In genomic region chr2:181384919-181385391, GRCm38 (mm10) we compare ENCODE assay signal across 7 mouse cellular contexts. TPM values are rescaled to one million over a fixed set of nuclear protein-coding genes. Genes with fewer than 3 reads are reported as not detected.
DNase-seq lines count a peak whose midpoint lies in the region; ATAC-seq and TF ChIP-seq lines count a peak whose summit lies in the region.

No protein-coding gene starts in this region.

- H3K36me3 ChIP-seq in lung, postnatal 0 days (ENCODE audit: insufficient read depth, low read length): peaks cover 20% of the 10 kb centered on the region

- no peak overlapping the region for H3K4me3 ChIP-seq in left cerebral cortex, adult 2 months
- no peak overlapping the region for H3K4me3 ChIP-seq in lung, postnatal 0 days (ENCODE audit: low read depth, low read length)

- TF ChIP-seq CTCF in left cerebral cortex, adult 2 months (IDR thresholded peaks at IDR 0.05): no peak
- no peak for TF ChIP-seq CTCF in lung, postnatal 0 days (IDR thresholded peaks at IDR 0.05)

- no peaks in the 10 kb centered on the region for H3K27me3 ChIP-seq in lung, postnatal 0 days (replicated peaks; ENCODE audit: insufficient read depth, low read length)

- no peaks in the 10 kb centered on the region; the same call in 1 of the 2 replicates for H3K4me1 ChIP-seq in lung, postnatal 0 days (ENCODE audit: insufficient read depth, low read depth, low read length)

- peak; percentile 42; the same call in 1 of the 2 replicates for TF ChIP-seq EP300 in lung, postnatal 0 days (IDR thresholded peaks at IDR 0.05)

- ATAC-seq in lung, postnatal 0 days: peak; percentile 93

- no peak for DNase-seq in left cerebral cortex, adult 2 months (ENCODE audit: extremely low spot score in 1 of 2, low spot score in 2 of 2)
- no peak for DNase-seq in left cerebral cortex, adult 11 months (ENCODE audit: low spot score)
- DNase-seq in cerebellum, postnatal 25 days: peak; percentile 55 to 66
- DNase-seq in heart, adult 9 months (ENCODE audit: low spot score in 2 of 2): peak; percentile 75 to 79
- DNase-seq in lung, postnatal 0 days (ENCODE audit: low spot score): peak; percentile 83
- DNase-seq in spleen, adult 18-20 months: no peak
- no peak for DNase-seq in urinary bladder, adult 2 months (ENCODE audit: low spot score)

- no peak overlapping the region for H3K4me2 ChIP-seq in lung, postnatal 0 days (replicated peaks; ENCODE audit: low read depth, low read length)

- H3K9me3 ChIP-seq in lung, postnatal 0 days (ENCODE audit: low read length): no peaks in the 10 kb centered on the region

- WGBS in lung, postnatal 0 days: 51% methylated on average over 4 of the region's 4 CpGs

- H3K27ac ChIP-seq in left cerebral cortex, adult 2 months: peak overlapping the region; percentile 47
- peak overlapping the region; percentile 76 for H3K27ac ChIP-seq in lung, postnatal 0 days (ENCODE audit: low read length)

- no peak overlapping the region for H3K9ac ChIP-seq in lung, postnatal 0 days (replicated peaks; ENCODE audit: low read depth)

- intact Hi-C loops in left cerebral cortex, adult 2 months (cut with DNase I): no loop called here

RNA-seq across cellular contexts. Expression of gene Lime1, which starts 5.1 kb away (rescaled TPM):
- 10 to 100 TPM; 43.1 to 45.2 TPM for total RNA-seq in left cerebral cortex, adult 2 months (2021)
- 12.2 and 13.5 TPM in 2 replicates for polyA plus RNA-seq in lung, postnatal 0 days (2015; fragmentation: Nextera tagmentation; extraction: Ambion mirVana)
- polyA plus RNA-seq in urinary bladder, adult 2 months (2012; rRNA removed): 26.6 and 36.3 TPM in 2 replicates

RNA-seq across cellular contexts. Expression of gene Arfrp1, which starts 19.8 kb away (rescaled TPM):
- total RNA-seq in left cerebral cortex, adult 2 months (2021): 10 to 100 TPM; 45.2 to 51.2 TPM
- polyA plus RNA-seq in lung, postnatal 0 days (2015; fragmentation: Nextera tagmentation; extraction: Ambion mirVana): 46.5 and 46.6 TPM in 2 replicates
- polyA plus RNA-seq in urinary bladder, adult 2 months (2012; rRNA removed): 67.5 and 73.0 TPM in 2 replicates

RNA-seq across cellular contexts. Expression of gene Zgpat, which starts 20.2 kb away (rescaled TPM):
- 10 to 100 TPM; 80.3 to 80.5 TPM for total RNA-seq in left cerebral cortex, adult 2 months (2021)
- 22.9 and 26.8 TPM in 2 replicates for polyA plus RNA-seq in lung, postnatal 0 days (2015; fragmentation: Nextera tagmentation; extraction: Ambion mirVana)
- polyA plus RNA-seq in urinary bladder, adult 2 months (2012; rRNA removed): 36.7 and 41.9 TPM in 2 replicates

Comparison
In these comparisons a context has a peak if more than half of its experiments do, and no peak if none do; other contexts are left out.
1. DNase-seq: peak in cerebellum, postnatal 25 days (2 of 2), heart, adult 9 months (2 of 2) and lung, postnatal 0 days (single experiment); none in left cerebral cortex, adult 2 months (0 of 2), left cerebral cortex, adult 11 months (single experiment), spleen, adult 18-20 months (0 of 2) and urinary bladder, adult 2 months (single experiment).